Mouse (Mus musculus): ENCODE measurements around the gene Rtn4rl1. TPM values are rescaled to one million over a fixed set of nuclear protein-coding genes. Genes with fewer than 3 reads are reported as not detected.

The Rtn4rl1 gene
- polyA plus RNA-seq, 1 experiment from 2014 or later: 2.1 TPM

DNA sequence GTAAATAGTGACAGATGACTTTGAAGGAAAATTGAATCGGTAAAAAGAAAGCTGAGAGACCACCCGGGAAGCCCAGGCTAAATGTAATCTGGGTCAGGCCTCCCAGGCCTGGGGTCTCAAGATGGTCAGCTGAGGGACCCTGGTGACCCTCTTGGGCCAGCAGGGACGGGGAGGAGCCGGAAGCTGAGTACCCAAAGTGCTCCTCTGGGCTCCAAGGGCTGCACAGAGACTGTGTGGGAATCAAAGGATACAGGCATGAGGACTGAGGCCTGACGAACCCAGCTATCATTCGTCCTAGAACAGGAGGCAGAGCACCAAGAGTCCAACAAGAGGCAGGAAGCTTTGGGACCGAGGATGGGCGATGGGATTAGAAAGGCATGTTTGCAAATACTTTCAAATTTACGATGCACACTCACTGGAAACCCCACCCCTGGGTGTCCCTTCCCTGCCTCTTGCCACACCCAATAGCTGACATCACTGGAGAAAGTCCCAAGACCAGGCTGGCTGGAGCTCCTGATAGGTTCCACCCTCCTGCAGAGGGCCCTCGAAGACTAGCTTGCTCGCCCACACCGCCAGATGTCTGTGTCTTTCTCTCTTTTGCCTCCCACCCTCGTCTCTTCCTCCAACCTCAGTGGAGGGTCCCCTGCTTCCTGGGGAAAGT, 60.8 kb downstream of the Rtn4rl1 start:
- Histone ChIP-seq H3K4me3 (no peak overlapping the region), H3K27ac (replicated peaks) (peak overlapping the region; percentile 65; the same call in 1 of the 2 replicates), H3K36me3 (replicated peaks) (no peaks in the 10 kb centered on the region), H3K4me1 (peaks cover 47% of the 10 kb centered on the region), H3K9me3 (no peaks in the 10 kb centered on the region), H3K27me3 (replicated peaks; ENCODE audit: low read depth, poor library complexity, severe bottlenecking) (peaks cover 3% of the 10 kb centered on the region; the same call in 1 of the 2 replicates)
- no peak for DNase-seq (ENCODE audit: low spot score)
- 66% methylated on average over 13 of the region's 13 CpGs for WGBS

- H3K9me3 ChIP-seq: no peaks in the 10 kb centered on the region
- no peak overlapping the region for H3K27ac ChIP-seq (replicated peaks)
- H3K36me3 ChIP-seq (replicated peaks): no peaks in the 10 kb centered on the region
- H3K27me3 ChIP-seq (replicated peaks; ENCODE audit: low read depth, poor library complexity, severe bottlenecking): peaks cover 9% of the 10 kb centered on the region; the same call in 1 of the 2 replicates
- H3K4me1 ChIP-seq: peaks cover 44% of the 10 kb centered on the region
- H3K4me3 ChIP-seq: no peak overlapping the region
- DNase-seq (ENCODE audit: low spot score): no peak
- 75% methylated on average over 5 of the region's 5 CpGs for WGBS
Observed at GRCm38 (mm10) chr11:75255330-75255729, 61.7 kb downstream of the Rtn4rl1 start.

GRCm38 (mm10) chr11:75257056-75257648, 63.6 kb downstream of the Rtn4rl1 start:
- no peaks in the 10 kb centered on the region for H3K9me3 ChIP-seq
- H3K27me3 ChIP-seq (replicated peaks; ENCODE audit: low read depth, poor library complexity, severe bottlenecking): peaks cover 15% of the 10 kb centered on the region; the same call in 1 of the 2 replicates
- H3K4me3 ChIP-seq: no peak overlapping the region
- no peaks in the 10 kb centered on the region for H3K36me3 ChIP-seq (replicated peaks)
- DNase-seq (ENCODE audit: low spot score): no peak
- WGBS: 86% methylated on average over 4 of the region's 4 CpGs
- 0 out of 2 replicates have a peak overlapping the region, but pooled peaks have one; percentile 14 for H3K27ac ChIP-seq (replicated peaks)
- peaks cover 43% of the 10 kb centered on the region for H3K4me1 ChIP-seq

DNA sequence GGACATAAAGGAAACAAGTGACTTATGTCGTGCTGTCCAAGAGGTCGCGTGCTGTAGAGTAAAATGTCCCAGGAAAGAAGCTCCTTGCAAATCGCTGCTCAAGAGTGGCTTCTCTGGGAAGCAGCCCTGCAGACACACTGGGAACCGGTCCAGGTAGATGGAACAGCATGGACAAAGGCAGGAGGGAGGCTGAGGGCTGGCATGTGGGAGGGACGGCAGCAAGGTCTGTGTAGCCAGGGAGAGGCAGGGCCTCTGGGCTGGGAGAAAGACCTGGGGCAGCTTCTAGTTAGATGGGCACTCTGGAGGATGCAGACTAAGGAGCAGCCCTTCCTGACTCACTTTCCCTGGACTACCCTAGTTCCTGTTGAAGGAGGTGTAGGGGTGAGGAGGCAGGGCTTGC, 65.8 kb downstream of the Rtn4rl1 start:
- no peak for DNase-seq (ENCODE audit: low spot score)
- Histone ChIP-seq H3K27me3 (replicated peaks; ENCODE audit: low read depth, poor library complexity, severe bottlenecking) (peaks cover 20% of the 10 kb centered on the region), H3K4me1 (peaks cover 60% of the 10 kb centered on the region), H3K4me3 (no peak overlapping the region), H3K27ac (replicated peaks) (peak overlapping the region; percentile 27; the same call in 1 of the 2 replicates), H3K9me3 (no peaks in the 10 kb centered on the region), H3K36me3 (replicated peaks) (no peaks in the 10 kb centered on the region)
- WGBS: 74% methylated on average over 6 of the region's 6 CpGs

GRCm38 (mm10) chr11:75259996-75260561, 66.5 kb downstream of the Rtn4rl1 start:
- Histone ChIP-seq H3K4me1 (peaks cover 60% of the 10 kb centered on the region), H3K4me3 (no peak overlapping the region), H3K27me3 (replicated peaks; ENCODE audit: low read depth, poor library complexity, severe bottlenecking) (peaks cover 26% of the 10 kb centered on the region), H3K27ac (replicated peaks) (peak overlapping the region; percentile 12; the same call in 1 of the 2 replicates), H3K36me3 (replicated peaks) (no peaks in the 10 kb centered on the region), H3K9me3 (no peaks in the 10 kb centered on the region)
- WGBS: 69% methylated on average over 10 of the region's 10 CpGs
- DNase-seq (ENCODE audit: low spot score): no peak

DNA sequence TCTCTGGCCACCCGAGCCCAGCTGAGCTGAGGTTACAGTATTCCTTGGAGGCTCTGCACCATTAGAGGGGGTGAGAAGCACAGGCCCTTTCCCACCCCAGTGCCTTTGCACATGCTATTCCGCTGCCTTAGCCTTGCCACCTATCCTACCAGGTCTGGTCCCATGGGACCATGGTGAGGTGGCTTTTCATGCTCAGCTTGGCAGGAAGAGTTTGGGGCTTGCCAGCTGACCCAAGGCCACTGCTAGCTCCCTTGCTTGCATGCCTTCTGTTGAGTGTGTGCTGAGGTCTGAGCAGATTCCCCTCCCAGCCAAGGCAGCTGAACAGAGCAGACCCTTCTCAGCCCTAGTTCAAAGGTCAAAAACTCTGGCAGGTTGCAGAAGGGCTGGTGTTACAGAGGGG, 67.4 kb downstream of the Rtn4rl1 start:
- Histone ChIP-seq H3K4me1 (peaks cover 66% of the 10 kb centered on the region), H3K27me3 (replicated peaks; ENCODE audit: low read depth, poor library complexity, severe bottlenecking) (peaks cover 26% of the 10 kb centered on the region), H3K27ac (replicated peaks) (peak overlapping the region; percentile 12; the same call in 1 of the 2 replicates), H3K36me3 (replicated peaks) (no peaks in the 10 kb centered on the region), H3K9me3 (no peaks in the 10 kb centered on the region), H3K4me3 (no peak overlapping the region)
- WGBS: 95% methylated on average over 2 of the region's 2 CpGs
- DNase-seq (ENCODE audit: low spot score): no peak

- no peak overlapping the region for H3K4me3 ChIP-seq
- no peak overlapping the region for H3K27ac ChIP-seq (replicated peaks)
- H3K36me3 ChIP-seq (replicated peaks): no peaks in the 10 kb centered on the region
- peaks cover 70% of the 10 kb centered on the region for H3K4me1 ChIP-seq
- 85% methylated on average over 4 of the region's 4 CpGs for WGBS
- no peak for DNase-seq (ENCODE audit: low spot score)
- no peaks in the 10 kb centered on the region for H3K9me3 ChIP-seq
- H3K27me3 ChIP-seq (replicated peaks; ENCODE audit: low read depth, poor library complexity, severe bottlenecking): peaks cover 26% of the 10 kb centered on the region
Observed at GRCm38 (mm10) chr11:75261730-75262129, 68.1 kb downstream of the Rtn4rl1 start.

DNA sequence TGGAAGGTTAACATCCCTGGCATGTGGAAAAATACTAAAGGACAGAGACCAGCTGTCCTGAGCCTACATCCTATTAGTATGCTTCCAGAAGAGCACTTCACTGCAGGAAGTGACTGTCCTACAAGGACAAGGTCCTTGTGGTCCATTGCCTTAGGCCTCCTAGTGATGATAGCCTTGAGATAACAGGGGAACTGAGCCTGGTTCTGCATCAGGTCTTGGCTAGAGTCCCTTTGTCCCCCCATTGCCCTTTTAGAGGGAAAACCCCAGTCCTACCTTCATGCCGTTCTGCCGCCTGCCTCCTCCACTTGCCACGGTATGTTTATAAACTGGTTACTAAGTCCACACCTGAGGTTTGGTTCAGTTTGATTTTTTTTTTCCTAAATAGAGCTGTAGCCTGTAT, 68.6 kb downstream of the Rtn4rl1 start:
- 87% methylated on average over 3 of the region's 3 CpGs for WGBS
- Histone ChIP-seq H3K27ac (replicated peaks) (no peak overlapping the region), H3K4me1 (peaks cover 71% of the 10 kb centered on the region)

DNA sequence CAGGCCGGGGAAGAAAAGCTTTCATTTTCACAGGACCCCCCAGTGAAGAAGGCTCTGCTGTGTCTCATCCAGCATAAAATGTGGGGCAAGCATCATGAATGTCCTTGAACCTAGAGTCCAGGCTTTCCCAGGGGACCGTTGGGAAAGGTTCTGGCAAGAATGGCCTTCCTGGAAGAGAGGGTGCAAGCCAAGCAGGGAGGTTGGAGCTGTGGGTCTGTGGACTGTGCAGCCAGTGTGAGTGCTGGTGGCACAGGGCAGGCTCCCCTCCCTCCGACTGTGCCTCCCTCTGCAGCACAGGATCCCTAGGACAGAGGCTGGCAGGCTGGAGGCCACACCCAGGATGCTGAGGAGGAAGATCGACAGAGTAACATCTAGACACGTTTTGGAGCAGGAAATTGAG, 69.2 kb downstream of the Rtn4rl1 start:
- H3K4me3 ChIP-seq: no peak overlapping the region
- peaks cover 77% of the 10 kb centered on the region for H3K4me1 ChIP-seq
- H3K27me3 ChIP-seq (replicated peaks; ENCODE audit: low read depth, poor library complexity, severe bottlenecking): peaks cover 26% of the 10 kb centered on the region
- H3K36me3 ChIP-seq (replicated peaks): no peaks in the 10 kb centered on the region
- H3K27ac ChIP-seq (replicated peaks): 0 out of 2 replicates have a peak overlapping the region, but pooled peaks have one; percentile 19
- WGBS: 51% methylated on average over 5 of the region's 5 CpGs
- no peaks in the 10 kb centered on the region for H3K9me3 ChIP-seq
- no peak for DNase-seq (ENCODE audit: low spot score)

More for the DNA sequence above, 68.6 kb downstream of the Rtn4rl1 start:
- H3K4me3 ChIP-seq: no peak overlapping the region
- H3K36me3 ChIP-seq (replicated peaks): no peaks in the 10 kb centered on the region
- DNase-seq (ENCODE audit: low spot score): no peak
- no peaks in the 10 kb centered on the region for H3K9me3 ChIP-seq
- peaks cover 26% of the 10 kb centered on the region for H3K27me3 ChIP-seq (replicated peaks; ENCODE audit: low read depth, poor library complexity, severe bottlenecking)

GRCm38 (mm10) chr11:75263274-75263963, 69.8 kb downstream of the Rtn4rl1 start:
- peaks cover 83% of the 10 kb centered on the region for H3K4me1 ChIP-seq
- no peaks in the 10 kb centered on the region for H3K36me3 ChIP-seq (replicated peaks)
- peaks cover 26% of the 10 kb centered on the region for H3K27me3 ChIP-seq (replicated peaks; ENCODE audit: low read depth, poor library complexity, severe bottlenecking)
- 0 out of 2 replicates have a peak overlapping the region, but pooled peaks have one; percentile 19 for H3K27ac ChIP-seq (replicated peaks)
- H3K9me3 ChIP-seq: no peaks in the 10 kb centered on the region
- no peak for DNase-seq (ENCODE audit: low spot score)
- 50% methylated on average over 15 of the region's 15 CpGs for WGBS
- H3K4me3 ChIP-seq: no peak overlapping the region

GRCm38 (mm10) chr11:75263964-75264312, 70.4 kb downstream of the Rtn4rl1 start:
- Histone ChIP-seq H3K4me3 (no peak overlapping the region), H3K36me3 (replicated peaks) (no peaks in the 10 kb centered on the region), H3K4me1 (peaks cover 85% of the 10 kb centered on the region), H3K27me3 (replicated peaks; ENCODE audit: low read depth, poor library complexity, severe bottlenecking) (peaks cover 26% of the 10 kb centered on the region), H3K9me3 (no peaks in the 10 kb centered on the region), H3K27ac (replicated peaks) (no peak overlapping the region)
- WGBS: 47% methylated on average over 6 of the region's 6 CpGs
- no peak for DNase-seq (ENCODE audit: low spot score)

DNA sequence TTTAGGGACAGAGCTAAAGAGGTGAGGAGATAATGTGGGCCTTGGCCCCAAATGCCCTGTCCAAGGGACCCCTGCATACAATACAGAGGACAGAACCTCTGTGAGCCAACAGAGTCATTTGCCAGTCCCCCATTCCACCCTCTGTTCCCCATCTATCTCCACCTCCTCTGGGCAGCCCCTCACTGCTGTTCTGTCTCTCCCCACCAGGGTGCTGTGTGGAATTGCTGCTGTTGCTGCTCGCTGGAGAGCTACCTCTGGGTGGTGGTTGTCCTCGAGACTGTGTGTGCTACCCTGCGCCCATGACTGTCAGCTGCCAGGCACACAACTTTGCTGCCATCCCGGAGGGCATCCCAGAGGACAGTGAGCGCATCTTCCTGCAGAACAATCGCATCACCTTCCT, 71.0 kb downstream of the Rtn4rl1 start:
- no peak for DNase-seq (ENCODE audit: low spot score)
- no peak overlapping the region for H3K4me3 ChIP-seq
- no peaks in the 10 kb centered on the region for H3K36me3 ChIP-seq (replicated peaks)
- H3K27ac ChIP-seq (replicated peaks): peak overlapping the region; percentile 49; the same call in 1 of the 2 replicates
- H3K27me3 ChIP-seq (replicated peaks; ENCODE audit: low read depth, poor library complexity, severe bottlenecking): peaks cover 23% of the 10 kb centered on the region
- 87% methylated on average over 6 of the region's 6 CpGs for WGBS
- peaks cover 82% of the 10 kb centered on the region for H3K4me1 ChIP-seq
- no peaks in the 10 kb centered on the region for H3K9me3 ChIP-seq

Measured in embryonic facial prominence, embryonic 10.5 days (tissue).